Mouse (Mus musculus): Measurements from ENCODE around the gene Tjp1. TPM values are rescaled to one million over a fixed set of nuclear protein-coding genes. Genes with fewer than 3 reads are reported as not detected.

The Tjp1 gene
- polyA plus RNA-seq, 1 experiment from 2014 or later = 21.1 TPM

DNA sequence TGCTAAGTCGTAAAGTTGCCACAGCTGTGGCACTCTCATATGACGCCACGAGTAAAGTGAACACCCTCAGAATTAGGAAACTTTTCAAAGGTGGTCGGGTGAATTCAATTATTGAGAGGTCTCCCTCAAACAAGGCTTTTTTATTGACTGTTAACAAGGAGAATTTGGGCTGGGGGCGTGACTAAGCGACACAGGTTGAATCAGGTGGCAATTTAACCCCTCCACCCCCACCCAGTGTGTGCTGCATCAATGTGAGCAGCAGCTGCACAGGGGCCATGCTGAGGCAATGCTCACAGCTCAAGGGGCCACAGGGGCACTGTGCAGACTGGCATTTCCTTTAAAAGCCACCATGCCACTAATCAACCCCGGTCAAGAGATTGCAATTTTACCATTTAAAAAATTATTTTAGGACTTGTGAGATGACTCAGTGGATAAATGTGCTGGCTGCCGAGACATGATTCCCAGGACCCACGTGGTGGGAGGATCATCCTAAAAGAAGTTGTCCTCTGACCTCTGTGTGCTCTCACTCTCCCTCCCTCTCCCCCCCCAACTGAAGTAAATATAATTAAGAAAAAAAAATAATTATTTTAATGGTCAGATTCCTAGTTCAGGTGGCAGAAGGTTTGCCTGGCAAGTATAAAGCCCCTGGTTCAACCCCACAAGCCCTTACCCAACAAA lies 96.4 kb downstream of the Tjp1 start:
- Histone ChIP-seq H3K4me1 (ENCODE audit: control insufficient read depth, insufficient read depth, low read length) (peaks cover 5% of the 10 kb centered on the region), H3K27ac (ENCODE audit: low read length) (no peak overlapping the region)
- ATAC-seq (ENCODE audit: insufficient read depth, low FRiP score) = no peak

DNA sequence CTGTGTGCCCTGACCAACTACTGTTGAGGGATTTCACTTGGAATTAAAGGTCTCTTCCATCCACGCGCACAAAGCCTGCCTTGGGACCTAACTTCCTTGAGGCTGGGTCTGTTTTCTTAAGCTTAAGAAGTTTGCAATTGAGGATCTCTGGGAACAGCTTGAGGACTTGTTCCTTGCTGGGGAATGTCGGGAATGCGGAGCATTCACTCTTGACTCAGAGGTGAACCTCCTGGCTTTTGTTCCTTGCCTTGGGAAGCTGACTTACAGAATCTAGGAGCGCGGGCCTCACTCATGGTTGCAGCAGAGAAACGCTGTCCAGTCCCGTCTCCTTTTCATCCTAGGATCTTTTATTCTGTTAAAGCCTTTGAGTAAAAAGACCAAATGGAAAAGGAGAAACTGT lies 97.2 kb downstream of the Tjp1 start:
- no peak overlapping the region for H3K4me2 ChIP-seq (ENCODE audit: low read depth, low read length)

More for the DNA sequence above, 96.4 kb downstream of the Tjp1 start:
- Histone ChIP-seq H3K4me2 (ENCODE audit: low read depth, low read length) (no peak overlapping the region), H3K27me3 (ENCODE audit: control insufficient read depth, insufficient read depth, low read length) (no peaks in the 10 kb centered on the region), H3K9ac (ENCODE audit: low read length) (no peak overlapping the region), H3K4me3 (replicated peaks; ENCODE audit: low read length) (no peak overlapping the region), H3K36me3 (ENCODE audit: control insufficient read depth, insufficient read depth, low read length) (no peaks in the 10 kb centered on the region), H3K9me3 (replicated peaks; ENCODE audit: control insufficient read depth, low read length) (no peaks in the 10 kb centered on the region)
- WGBS = 39% methylated on average over 9 of the region's 9 CpGs

DNA sequence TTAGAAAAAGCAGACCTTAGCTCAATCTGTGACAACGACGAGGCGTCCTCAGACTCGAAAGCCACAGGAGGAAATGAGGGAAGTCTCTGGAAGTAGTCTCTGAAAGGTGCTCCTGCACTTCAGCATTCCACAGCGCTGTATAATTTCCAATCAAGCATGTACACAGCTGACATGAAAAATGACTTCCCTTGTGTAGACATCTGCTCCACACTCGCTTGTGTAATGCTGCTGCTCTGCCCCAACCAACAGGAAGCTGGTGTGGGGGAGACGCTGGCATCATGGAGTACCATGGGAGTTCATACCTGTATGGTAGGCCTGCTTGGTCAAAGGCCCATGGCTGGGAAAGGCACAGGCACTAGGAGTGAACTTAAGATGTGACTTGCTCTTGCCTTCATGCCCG lies 103.1 kb downstream of the Tjp1 start:
- H3K9ac ChIP-seq (ENCODE audit: low read length) = no peak overlapping the region
- no peaks in the 10 kb centered on the region for H3K36me3 ChIP-seq (ENCODE audit: control insufficient read depth, insufficient read depth, low read length)
- peak overlapping the region; percentile 54 for H3K27ac ChIP-seq (ENCODE audit: low read length)
- no peaks in the 10 kb centered on the region for H3K27me3 ChIP-seq (ENCODE audit: control insufficient read depth, insufficient read depth, low read length)
- 47% methylated on average over 8 of the region's 8 CpGs for WGBS
- H3K4me1 ChIP-seq (ENCODE audit: control insufficient read depth, insufficient read depth, low read length) = no peaks in the 10 kb centered on the region
- H3K4me3 ChIP-seq (replicated peaks; ENCODE audit: low read length) = no peak overlapping the region
- peak; percentile 45; the same call in 1 of the 2 replicates for ATAC-seq (ENCODE audit: insufficient read depth, low FRiP score)
- no peak overlapping the region for H3K4me2 ChIP-seq (ENCODE audit: low read depth, low read length)
- H3K9me3 ChIP-seq (replicated peaks; ENCODE audit: control insufficient read depth, low read length) = no peaks in the 10 kb centered on the region

More for the DNA sequence above, 97.2 kb downstream of the Tjp1 start:
- Histone ChIP-seq H3K36me3 (ENCODE audit: control insufficient read depth, insufficient read depth, low read length) (no peaks in the 10 kb centered on the region), H3K9me3 (replicated peaks; ENCODE audit: control insufficient read depth, low read length) (no peaks in the 10 kb centered on the region), H3K9ac (ENCODE audit: low read length) (no peak overlapping the region), H3K4me1 (ENCODE audit: control insufficient read depth, insufficient read depth, low read length) (peaks cover 5% of the 10 kb centered on the region), H3K27me3 (ENCODE audit: control insufficient read depth, insufficient read depth, low read length) (no peaks in the 10 kb centered on the region), H3K27ac (ENCODE audit: low read length) (0 out of 2 replicates have a peak overlapping the region, but pooled peaks have one; percentile 18), H3K4me3 (replicated peaks; ENCODE audit: low read length) (no peak overlapping the region)
- ATAC-seq (ENCODE audit: insufficient read depth, low FRiP score) = no peak
- WGBS = 16% methylated on average over 8 of the region's 8 CpGs

DNA sequence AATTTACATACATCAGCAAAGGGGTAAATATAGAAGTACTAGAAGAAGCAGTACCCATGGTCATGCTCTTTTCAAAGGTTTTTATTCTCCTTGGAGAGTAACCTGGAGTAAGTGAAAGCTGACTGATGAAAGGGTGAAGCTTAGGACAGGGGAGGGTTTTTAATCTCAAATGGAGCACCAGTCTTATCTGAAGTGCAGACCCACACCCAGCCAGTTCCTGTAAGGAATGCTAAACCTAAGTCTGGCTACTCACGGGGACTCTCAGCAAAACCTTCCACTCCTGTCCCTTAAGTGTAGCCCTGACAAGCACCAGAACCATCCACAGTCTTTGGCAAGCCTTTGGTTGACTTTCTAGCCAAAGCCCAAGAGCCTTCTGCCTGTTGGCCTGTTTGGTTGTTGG lies 105.1 kb downstream of the Tjp1 start:
- Histone ChIP-seq H3K4me2 (ENCODE audit: low read depth, low read length) (no peak overlapping the region), H3K9me3 (replicated peaks; ENCODE audit: control insufficient read depth, low read length) (no peaks in the 10 kb centered on the region), H3K36me3 (ENCODE audit: control insufficient read depth, insufficient read depth, low read length) (no peaks in the 10 kb centered on the region), H3K4me3 (replicated peaks; ENCODE audit: low read length) (no peak overlapping the region), H3K4me1 (ENCODE audit: control insufficient read depth, insufficient read depth, low read length) (peaks cover 1% of the 10 kb centered on the region), H3K9ac (ENCODE audit: low read length) (no peak overlapping the region), H3K27me3 (ENCODE audit: control insufficient read depth, insufficient read depth, low read length) (no peaks in the 10 kb centered on the region), H3K27ac (ENCODE audit: low read length) (no peak overlapping the region)
- ATAC-seq (ENCODE audit: insufficient read depth, low FRiP score) = no peak
- WGBS = 56% methylated on average over 1 of the region's 1 CpGs

DNA sequence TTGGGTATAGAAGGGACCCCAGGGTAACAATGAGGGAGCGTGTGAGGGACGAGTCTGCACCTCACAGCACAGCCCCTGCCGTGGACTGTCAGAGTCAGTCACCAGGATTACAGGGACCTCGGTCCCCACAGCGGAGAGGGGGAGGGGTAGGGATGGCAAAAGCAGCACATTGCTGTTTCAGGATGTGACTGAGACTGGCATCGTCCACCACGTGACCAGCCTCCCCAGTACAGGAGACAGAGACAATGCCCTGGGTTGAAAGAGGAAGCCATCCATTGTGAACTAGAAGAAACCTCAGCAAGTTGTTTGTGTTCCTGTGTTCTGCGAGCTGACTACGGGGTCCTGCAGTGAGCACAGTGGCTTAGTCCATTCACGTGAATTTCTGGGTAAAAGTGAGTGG lies 106.1 kb downstream of the Tjp1 start:
- no peaks in the 10 kb centered on the region for H3K36me3 ChIP-seq (ENCODE audit: control insufficient read depth, insufficient read depth, low read length)
- no peak overlapping the region for H3K4me3 ChIP-seq (replicated peaks; ENCODE audit: low read length)
- peak; percentile 56; the same call in 1 of the 2 replicates for ATAC-seq (ENCODE audit: insufficient read depth, low FRiP score)
- H3K9me3 ChIP-seq (replicated peaks; ENCODE audit: control insufficient read depth, low read length) = no peaks in the 10 kb centered on the region
- no peaks in the 10 kb centered on the region for H3K27me3 ChIP-seq (ENCODE audit: control insufficient read depth, insufficient read depth, low read length)
- no peak overlapping the region for H3K9ac ChIP-seq (ENCODE audit: low read length)
- H3K4me1 ChIP-seq (ENCODE audit: control insufficient read depth, insufficient read depth, low read length) = peaks cover 6% of the 10 kb centered on the region
- 38% methylated on average over 10 of the region's 10 CpGs for WGBS
- no peak overlapping the region for H3K4me2 ChIP-seq (ENCODE audit: low read depth, low read length)
- no peak overlapping the region; the same call in 1 of the 2 replicates for H3K27ac ChIP-seq (ENCODE audit: low read length)

DNA sequence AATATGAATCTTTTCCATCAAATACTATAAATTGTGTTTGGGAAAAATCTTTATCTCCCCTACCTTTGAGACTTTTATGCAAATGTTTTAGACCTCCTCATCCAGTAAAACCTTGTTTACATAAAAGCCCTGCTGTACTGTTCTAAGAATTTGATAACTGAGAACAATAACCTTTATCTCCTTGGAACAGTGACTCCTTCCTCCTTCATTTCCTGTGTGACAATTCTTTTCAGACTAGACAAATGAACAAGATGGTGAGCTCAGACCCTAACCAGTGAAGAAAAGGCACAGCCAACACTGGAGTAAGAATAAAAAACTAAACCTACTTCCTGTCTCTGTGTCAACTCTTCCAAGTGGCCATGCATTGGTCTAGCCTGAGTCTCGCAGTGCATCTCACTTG lies 107.7 kb downstream of the Tjp1 start:
- ATAC-seq (ENCODE audit: insufficient read depth, low FRiP score) = no peak
- Histone ChIP-seq H3K9me3 (replicated peaks; ENCODE audit: control insufficient read depth, low read length) (no peaks in the 10 kb centered on the region), H3K4me1 (ENCODE audit: control insufficient read depth, insufficient read depth, low read length) (peaks cover 10% of the 10 kb centered on the region), H3K27me3 (ENCODE audit: control insufficient read depth, insufficient read depth, low read length) (no peaks in the 10 kb centered on the region), H3K36me3 (ENCODE audit: control insufficient read depth, insufficient read depth, low read length) (no peaks in the 10 kb centered on the region), H3K4me3 (replicated peaks; ENCODE audit: low read length) (no peak overlapping the region), H3K9ac (ENCODE audit: low read length) (no peak overlapping the region), H3K27ac (ENCODE audit: low read length) (no peak overlapping the region), H3K4me2 (ENCODE audit: low read depth, low read length) (no peak overlapping the region)
- 84% methylated on average over 1 of the region's 1 CpGs for WGBS

DNA sequence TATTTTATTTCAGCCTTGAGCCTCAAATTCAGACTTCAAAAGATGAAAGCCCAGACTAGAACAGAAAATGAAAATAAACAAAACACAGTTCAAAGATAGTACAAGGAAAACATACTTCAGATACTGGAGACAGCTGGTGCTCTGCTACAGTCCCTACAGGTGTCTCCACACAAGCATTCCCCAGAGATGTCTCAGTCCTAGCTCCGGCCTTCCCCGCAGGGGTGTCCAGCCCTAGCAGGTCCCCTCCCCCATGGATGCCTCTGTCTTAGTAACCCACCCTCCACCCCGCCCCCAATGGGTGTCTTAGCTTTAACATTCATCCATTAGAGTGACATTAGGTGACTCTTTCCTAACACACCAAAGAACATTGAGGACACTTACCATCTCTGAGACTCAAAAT lies 108.6 kb downstream of the Tjp1 start:
- Histone ChIP-seq H3K27ac (ENCODE audit: low read length) (no peak overlapping the region), H3K4me2 (ENCODE audit: low read depth, low read length) (no peak overlapping the region), H3K4me1 (ENCODE audit: control insufficient read depth, insufficient read depth, low read length) (peaks cover 15% of the 10 kb centered on the region), H3K9ac (ENCODE audit: low read length) (no peak overlapping the region), H3K27me3 (ENCODE audit: control insufficient read depth, insufficient read depth, low read length) (no peaks in the 10 kb centered on the region), H3K9me3 (replicated peaks; ENCODE audit: control insufficient read depth, low read length) (no peaks in the 10 kb centered on the region), H3K4me3 (replicated peaks; ENCODE audit: low read length) (no peak overlapping the region), H3K36me3 (ENCODE audit: control insufficient read depth, insufficient read depth, low read length) (no peaks in the 10 kb centered on the region)
- 54% methylated on average over 3 of the region's 3 CpGs for WGBS
- ATAC-seq (ENCODE audit: insufficient read depth, low FRiP score) = no peak

DNA sequence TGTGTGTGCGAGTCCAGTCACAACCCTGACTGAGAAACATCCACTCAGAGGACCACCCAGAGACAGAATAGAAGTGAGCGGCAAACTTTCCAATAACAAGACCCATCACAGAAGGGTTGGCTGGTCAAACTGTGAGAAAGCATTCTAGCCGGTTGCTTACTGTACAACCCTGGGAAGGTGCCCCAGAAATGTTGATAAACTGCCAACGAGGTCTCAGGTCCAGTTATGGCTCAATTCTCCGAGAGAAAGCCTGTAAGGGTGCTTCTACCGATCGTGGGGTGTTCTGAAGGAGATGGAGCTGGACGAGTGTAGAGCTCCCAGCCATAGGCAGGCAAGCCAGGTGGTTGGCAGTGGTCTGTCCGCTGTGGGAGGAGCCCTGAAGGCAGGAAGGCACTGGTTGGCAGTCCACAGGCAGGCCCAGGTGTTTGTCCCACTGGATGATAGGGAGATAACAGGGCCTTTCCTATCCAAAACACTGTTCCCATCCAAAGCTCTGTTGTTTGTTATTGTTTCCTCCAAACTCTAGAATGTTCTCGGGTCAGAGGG lies 109.1 kb downstream of the Tjp1 start:
- 81% methylated on average over 10 of the region's 10 CpGs for WGBS
- H3K4me3 ChIP-seq (replicated peaks; ENCODE audit: low read length) = no peak overlapping the region
- no peaks in the 10 kb centered on the region for H3K9me3 ChIP-seq (replicated peaks; ENCODE audit: control insufficient read depth, low read length)
- no peak overlapping the region for H3K9ac ChIP-seq (ENCODE audit: low read length)
- peaks cover 15% of the 10 kb centered on the region for H3K4me1 ChIP-seq (ENCODE audit: control insufficient read depth, insufficient read depth, low read length)
- H3K27me3 ChIP-seq (ENCODE audit: control insufficient read depth, insufficient read depth, low read length) = no peaks in the 10 kb centered on the region
- no peak for ATAC-seq (ENCODE audit: insufficient read depth, low FRiP score)
- no peak overlapping the region for H3K27ac ChIP-seq (ENCODE audit: low read length)
- H3K36me3 ChIP-seq (ENCODE audit: control insufficient read depth, insufficient read depth, low read length) = no peaks in the 10 kb centered on the region
- H3K4me2 ChIP-seq (ENCODE audit: low read depth, low read length) = no peak overlapping the region

DNA sequence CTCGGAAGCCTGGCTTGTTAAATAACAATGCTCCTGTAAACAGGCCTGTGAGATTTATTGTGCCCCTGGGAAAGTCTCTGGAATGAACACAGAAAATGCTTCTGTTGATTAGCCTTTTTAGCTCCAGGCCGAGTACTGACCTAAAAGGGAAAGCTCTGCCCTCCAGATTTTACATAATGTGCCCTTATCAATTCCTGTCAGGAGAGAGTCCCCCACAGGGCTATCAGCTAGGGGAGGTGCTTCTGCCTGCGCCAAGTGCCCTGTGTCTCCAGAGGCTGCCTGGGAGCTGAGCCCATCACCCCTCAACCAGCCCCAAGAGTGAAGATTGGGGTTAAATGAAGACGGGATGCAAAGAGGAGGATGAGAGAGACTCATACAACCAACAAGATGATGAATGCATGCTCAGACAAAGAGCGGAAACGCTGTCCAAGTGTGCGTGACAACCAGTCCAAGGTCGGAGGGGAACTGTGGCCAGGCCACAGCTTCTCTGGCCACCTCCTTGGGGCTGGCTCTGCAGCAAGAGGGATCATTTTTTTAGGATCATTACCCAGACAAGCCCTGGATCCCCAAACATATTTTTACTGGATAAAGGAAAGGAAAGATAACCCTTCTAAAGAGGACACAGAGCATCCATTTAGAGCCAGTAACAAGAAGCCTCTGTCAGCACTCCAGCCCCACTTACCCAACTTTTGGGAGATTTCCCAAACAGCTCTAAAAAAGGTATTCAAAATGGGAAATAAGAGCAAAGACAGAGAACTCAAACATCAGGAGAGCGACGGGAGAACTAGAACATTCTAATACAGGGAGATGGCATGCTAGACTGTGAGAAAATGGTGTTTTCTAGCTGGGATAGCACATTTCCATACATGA lies 110.1 kb downstream of the Tjp1 start:
- no peak for ATAC-seq (ENCODE audit: insufficient read depth, low FRiP score)
- peaks cover 15% of the 10 kb centered on the region for H3K4me1 ChIP-seq (ENCODE audit: control insufficient read depth, insufficient read depth, low read length)
- H3K4me2 ChIP-seq (ENCODE audit: low read depth, low read length) = no peak overlapping the region; the same call in 1 of the 2 replicates
- no peaks in the 10 kb centered on the region for H3K27me3 ChIP-seq (ENCODE audit: control insufficient read depth, insufficient read depth, low read length)
- no peaks in the 10 kb centered on the region for H3K9me3 ChIP-seq (replicated peaks; ENCODE audit: control insufficient read depth, low read length)
- H3K36me3 ChIP-seq (ENCODE audit: control insufficient read depth, insufficient read depth, low read length) = no peaks in the 10 kb centered on the region
- H3K27ac ChIP-seq (ENCODE audit: low read length) = peak overlapping the region; percentile 54
- no peak overlapping the region for H3K4me3 ChIP-seq (replicated peaks; ENCODE audit: low read length)
- WGBS = 47% methylated on average over 10 of the region's 10 CpGs
- H3K9ac ChIP-seq (ENCODE audit: low read length) = no peak overlapping the region
